Mouse (Mus musculus) T-cell, adult 2 months (primary cell): ENCODE measurements around the gene Ceacam11.
"Not testable (repeated sequence)": the region's sequence is repeated elsewhere in the genome, so short reads cannot be mapped to it uniquely, and the experiment has no call there.

Source experiments
- DNase-seq: peaks from one replicate; pipeline ENCODE4 v3.0.0; 2022; ENCODE audit warnings: low spot score

The Ceacam11 gene

GRCm38 (mm10) chr7:17971824-17972223, at the start of gene Ceacam11:
Ceacam11 (plus strand) TSS chr7:17972124.
- DNase-seq = no peak

- not testable (repeated sequence) for DNase-seq
Observed at GRCm38 (mm10) chr7:18001131-18001530, 29.2 kb downstream of the Ceacam11 start.

GRCm38 (mm10) chr7:18009589-18009988, 37.7 kb downstream of the Ceacam11 start, which contains the start of gene Ceacam13:
Ceacam13 (plus strand) TSS chr7:18009889.
- no peak for DNase-seq
